Mouse (Mus musculus): ENCODE measurements around the gene Tnpo1.

Gene Tnpo1

GRCm38 (mm10) chr13:98926213-98926957, at the start of gene Tnpo1:
Tnpo1 (minus strand) TSS chr13:98926384.
- DNase-seq (ENCODE audit: low spot score) = peak; percentile 96

GRCm38 (mm10) chr13:98972090-98972489, 45.9 kb upstream of the Tnpo1 start:
- no peak for DNase-seq (ENCODE audit: low spot score)

- DNase-seq (ENCODE audit: low spot score) = no peak
Measured at GRCm38 (mm10) chr13:98971641-98972040, 45.5 kb upstream of the Tnpo1 start.

GRCm38 (mm10) chr13:98968517-98968916, 42.3 kb upstream of the Tnpo1 start:
- DNase-seq (ENCODE audit: low spot score) = no peak

- no peak for DNase-seq (ENCODE audit: low spot score)
Measured at GRCm38 (mm10) chr13:98967942-98968341, 41.8 kb upstream of the Tnpo1 start.

- DNase-seq (ENCODE audit: low spot score) = no peak
Measured at GRCm38 (mm10) chr13:98966583-98966982, 40.4 kb upstream of the Tnpo1 start.

- no peak for DNase-seq (ENCODE audit: low spot score)
Measured at GRCm38 (mm10) chr13:98963612-98964011, 37.4 kb upstream of the Tnpo1 start.

- no peak for DNase-seq (ENCODE audit: low spot score)
Measured at GRCm38 (mm10) chr13:98958177-98958576, 32.0 kb upstream of the Tnpo1 start.

GRCm38 (mm10) chr13:98956209-98956608, 30.0 kb upstream of the Tnpo1 start:
- no peak for DNase-seq (ENCODE audit: low spot score)

- no peak for DNase-seq (ENCODE audit: low spot score)
Measured at GRCm38 (mm10) chr13:98955676-98956075, 29.5 kb upstream of the Tnpo1 start.

- DNase-seq (ENCODE audit: low spot score) = no peak
Measured at GRCm38 (mm10) chr13:98955226-98955625, 29.0 kb upstream of the Tnpo1 start.

GRCm38 (mm10) chr13:98953830-98954229, 27.6 kb upstream of the Tnpo1 start:
- no peak for DNase-seq (ENCODE audit: low spot score)

GRCm38 (mm10) chr13:98951951-98952350, 25.8 kb upstream of the Tnpo1 start:
- DNase-seq (ENCODE audit: low spot score) = no peak

GRCm38 (mm10) chr13:98948146-98948545, 22.0 kb upstream of the Tnpo1 start:
- no peak for DNase-seq (ENCODE audit: low spot score)

GRCm38 (mm10) chr13:98946434-98946833, 20.2 kb upstream of the Tnpo1 start:
- no peak for DNase-seq (ENCODE audit: low spot score)

GRCm38 (mm10) chr13:98945908-98946307, 19.7 kb upstream of the Tnpo1 start:
- no peak for DNase-seq (ENCODE audit: low spot score)

- no peak for DNase-seq (ENCODE audit: low spot score)
Measured at GRCm38 (mm10) chr13:98945381-98945780, 19.2 kb upstream of the Tnpo1 start.

- no peak for DNase-seq (ENCODE audit: low spot score)
Measured at GRCm38 (mm10) chr13:98944620-98945081, 18.5 kb upstream of the Tnpo1 start.

GRCm38 (mm10) chr13:98942360-98942759, 16.2 kb upstream of the Tnpo1 start:
- no peak for DNase-seq (ENCODE audit: low spot score)

- no peak for DNase-seq (ENCODE audit: low spot score)
Measured at GRCm38 (mm10) chr13:98941829-98942343, 15.7 kb upstream of the Tnpo1 start.

- no peak for DNase-seq (ENCODE audit: low spot score)
Measured at GRCm38 (mm10) chr13:98937108-98937507, 10.9 kb upstream of the Tnpo1 start.

- no peak for DNase-seq (ENCODE audit: low spot score)
Measured at GRCm38 (mm10) chr13:98928908-98929307, 2.7 kb upstream of the Tnpo1 start.

- no peak for DNase-seq (ENCODE audit: low spot score)
Measured at GRCm38 (mm10) chr13:98926958-98927242, 716 bp upstream of the Tnpo1 start.

Data from testis, postnatal 10 days (tissue).